Mouse (Mus musculus): ENCODE results near the gene Abca13. TPM values are rescaled to one million over a fixed set of nuclear protein-coding genes. Genes with fewer than 3 reads are reported as not detected.
"Not testable (repeated sequence)": the region's sequence is repeated elsewhere in the genome, so short reads cannot be mapped to it uniquely, and the experiment has no call there.

The Abca13 gene
- total RNA-seq, 2 experiments from 2014 or later = 0.05 TPM

- intact Hi-C loops (cut with DNase I) = no loop called here
These were observed 77.3 kb downstream of the Abca13 start for GRCm38 (mm10) chr11:9269090-9269489.

GRCm38 (mm10) chr11:9285204-9285603, 93.5 kb downstream of the Abca13 start:
- intact Hi-C loops (cut with DNase I) = no loop called here
- DNase-seq (ENCODE audit: low spot score in 2 of 2) = no peak

More at GRCm38 (mm10) chr11:9269090-9269489, 77.3 kb downstream of the Abca13 start:
- peak in 1 of 2 experiments; percentile 57 for DNase-seq (ENCODE audit: low spot score in 2 of 2)

- DNase-seq (ENCODE audit: low spot score in 2 of 2) = no peak
- intact Hi-C loops (cut with DNase I) = no loop called here
These were observed 94.0 kb downstream of the Abca13 start for GRCm38 (mm10) chr11:9285759-9286158.

- intact Hi-C loops (cut with DNase I) = no loop called here
- peak in 1 of 2 experiments; percentile 5 for DNase-seq (ENCODE audit: low spot score in 2 of 2)
These were observed 99.4 kb downstream of the Abca13 start for GRCm38 (mm10) chr11:9291168-9291567.

DNA sequence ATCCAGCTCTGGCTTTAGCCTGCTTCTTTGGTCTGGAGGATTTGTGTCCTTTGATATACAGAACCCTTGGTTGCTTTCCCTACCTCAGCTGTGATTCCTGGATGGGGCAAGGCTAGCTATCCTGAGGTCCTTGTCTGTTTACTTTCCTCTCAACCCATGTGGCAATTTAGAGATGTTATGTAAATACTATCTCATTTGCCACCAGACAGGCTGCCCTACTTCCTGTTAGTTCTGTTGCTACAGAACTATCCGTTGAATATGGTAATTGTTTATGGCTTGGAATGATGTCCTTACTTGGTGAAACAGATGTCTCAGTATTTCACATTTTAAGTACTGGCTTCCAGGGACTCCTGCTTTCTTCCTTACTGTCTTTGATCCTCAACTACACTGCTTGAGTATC, 107.9 kb downstream of the Abca13 start:
- intact Hi-C loops (cut with DNase I) = no loop called here
- DNase-seq (ENCODE audit: low spot score in 2 of 2) = no peak

GRCm38 (mm10) chr11:9305450-9305849, 113.7 kb downstream of the Abca13 start:
- DNase-seq (ENCODE audit: low spot score in 2 of 2) = no peak
- intact Hi-C loops (cut with DNase I) = no loop called here

DNA sequence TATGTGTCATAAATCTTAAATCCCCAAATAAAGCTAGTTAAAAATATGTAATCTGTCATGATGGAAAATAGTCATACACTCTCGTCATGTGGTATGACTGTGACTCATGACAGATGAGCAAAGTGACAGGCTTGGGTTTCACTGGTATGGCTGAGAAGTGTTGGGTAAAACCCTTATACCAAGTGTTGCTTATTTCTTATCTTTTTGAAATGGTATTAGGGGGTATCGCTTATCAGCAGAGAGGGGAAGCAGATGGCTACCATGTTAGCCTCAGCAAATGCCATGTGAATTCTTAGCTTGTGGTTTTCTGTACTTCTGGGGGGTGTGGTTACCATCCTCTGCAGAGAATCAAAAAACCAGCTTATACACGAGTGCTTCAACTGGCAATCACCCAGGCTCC, 124.8 kb downstream of the Abca13 start:
- intact Hi-C loops (cut with DNase I) = loop anchor here (2.0 to 5.0 kb wide), 2 partner anchors 1814 to 1906 kb away; no protein-coding TSS in a partner anchor
- DNase-seq (ENCODE audit: low spot score in 2 of 2) = no peak

GRCm38 (mm10) chr11:9317076-9317929, 125.6 kb downstream of the Abca13 start:
- intact Hi-C loops (cut with DNase I) = loop anchor here (2.0 to 5.0 kb wide), 2 partner anchors 1813 to 1905 kb away; no protein-coding TSS in a partner anchor
- DNase-seq (ENCODE audit: low spot score in 2 of 2) = peak; percentile 75 to 80

DNA sequence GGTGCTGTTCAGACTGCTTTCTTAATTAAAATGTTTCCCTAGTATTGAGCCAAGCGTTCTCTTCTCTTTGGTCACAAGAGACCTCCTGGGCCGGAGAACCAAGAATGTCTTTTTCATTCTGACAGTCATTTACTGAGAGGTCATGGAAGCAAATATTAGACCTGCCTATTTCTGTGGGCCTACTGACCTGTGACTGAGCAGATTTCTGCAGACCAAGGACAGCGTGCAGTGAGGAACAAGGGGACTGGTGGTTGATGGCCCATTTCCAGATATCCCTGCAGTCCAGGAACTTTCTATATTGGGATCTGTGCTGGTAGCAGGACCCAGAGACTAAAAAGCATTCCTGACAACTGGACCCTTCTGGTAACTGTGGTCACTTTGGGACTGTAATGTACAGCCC, 146.4 kb downstream of the Abca13 start:
- intact Hi-C loops (cut with DNase I) = no loop called here
- no peak for DNase-seq (ENCODE audit: low spot score in 2 of 2)

DNA sequence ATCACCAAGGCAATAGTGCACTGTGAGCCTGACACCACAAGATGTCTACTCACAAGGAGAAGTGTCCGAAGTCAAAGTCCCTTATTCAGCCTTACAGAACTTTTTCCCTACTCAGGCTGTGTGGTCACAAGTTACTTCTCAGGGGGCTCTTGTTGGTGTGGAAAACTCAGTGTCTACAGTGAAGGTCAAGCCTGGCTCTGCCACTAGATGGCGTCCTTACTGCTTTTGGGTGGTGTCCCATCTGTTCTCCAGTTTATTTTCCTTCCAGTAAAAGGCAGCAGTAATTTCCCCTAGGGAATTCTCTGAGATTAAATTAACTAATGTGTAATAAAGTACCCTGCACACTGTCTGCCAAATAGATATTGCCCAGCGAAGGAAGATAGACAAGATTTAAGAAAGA, 156.0 kb downstream of the Abca13 start:
- DNase-seq (ENCODE audit: low spot score in 2 of 2) = peak; percentile 2 to 3
- intact Hi-C loops (cut with DNase I) = no loop called here

- intact Hi-C loops (cut with DNase I) = no loop called here
- DNase-seq (ENCODE audit: low spot score in 2 of 2) = no peak
These were observed 181.4 kb downstream of the Abca13 start for GRCm38 (mm10) chr11:9373160-9373559.

GRCm38 (mm10) chr11:9374426-9374825, 182.7 kb downstream of the Abca13 start:
- DNase-seq (ENCODE audit: low spot score in 2 of 2); intact Hi-C loops (cut with DNase I): not testable (repeated sequence)

DNA sequence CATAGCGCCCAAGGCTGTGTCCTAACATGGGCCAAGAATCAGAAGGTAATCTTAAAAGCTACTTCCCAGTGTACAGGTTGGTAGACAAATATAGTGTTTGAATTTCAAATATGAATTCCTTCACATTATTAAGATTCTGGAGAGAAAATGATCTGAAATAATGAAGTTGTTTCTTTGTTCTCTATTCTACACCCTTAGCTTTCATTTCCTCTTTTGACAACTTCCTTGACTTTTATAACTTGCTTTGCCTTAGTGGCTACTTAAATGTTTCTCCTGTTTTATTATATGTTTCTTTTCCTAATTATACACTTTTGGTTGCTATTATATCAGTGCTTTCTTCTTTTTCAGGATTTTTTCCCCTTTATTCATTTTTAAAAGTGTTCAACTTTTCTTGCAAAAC, 196.8 kb downstream of the Abca13 start:
- DNase-seq (ENCODE audit: low spot score in 2 of 2) = no peak
- intact Hi-C loops (cut with DNase I) = no loop called here

DNA sequence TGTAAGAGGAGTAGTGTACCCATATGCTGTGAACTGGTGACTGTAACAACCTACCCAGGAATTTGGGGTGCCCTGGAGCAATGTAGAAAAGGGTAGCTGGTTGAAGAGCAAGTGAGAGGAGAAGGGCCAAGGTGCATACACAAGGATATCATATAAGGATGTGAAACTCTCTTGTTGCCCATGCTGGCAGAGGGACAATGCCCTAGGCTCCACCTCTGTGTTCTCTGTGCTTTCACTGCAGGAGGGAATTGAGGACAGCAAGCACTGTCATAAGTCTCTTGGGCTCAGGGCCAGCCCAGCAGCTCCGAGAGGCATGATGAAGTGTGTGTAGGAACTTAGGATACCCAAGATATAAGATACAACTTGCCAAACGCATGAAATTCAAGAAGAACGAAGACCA, 225.2 kb downstream of the Abca13 start:
- no peak for DNase-seq (ENCODE audit: low spot score in 2 of 2)
- intact Hi-C loops (cut with DNase I) = no loop called here

- DNase-seq (ENCODE audit: low spot score in 2 of 2) = no peak
- intact Hi-C loops (cut with DNase I) = no loop called here
These were observed 228.5 kb downstream of the Abca13 start for GRCm38 (mm10) chr11:9420205-9420604.

DNA sequence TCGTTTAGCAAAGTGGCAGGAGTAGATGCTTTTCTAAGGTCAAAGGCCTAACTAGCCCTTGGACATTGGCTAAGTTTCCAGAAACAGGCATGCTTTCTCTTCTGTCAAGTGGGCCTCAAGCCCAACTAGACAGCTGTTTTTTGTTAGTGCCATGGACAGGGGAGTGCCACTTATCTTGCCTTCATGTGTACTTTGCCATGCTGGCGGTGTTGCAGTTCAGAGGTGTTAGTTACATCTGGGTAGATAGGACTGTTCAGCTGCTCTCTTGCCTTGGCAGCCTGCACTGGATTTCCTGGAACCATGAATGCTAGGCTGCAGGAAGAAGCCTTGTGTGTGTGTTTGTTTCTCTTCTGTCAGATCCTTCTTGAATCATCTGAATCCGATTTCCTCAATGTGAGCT, 235.7 kb downstream of the Abca13 start:
- intact Hi-C loops (cut with DNase I) = no loop called here
- DNase-seq (ENCODE audit: low spot score in 2 of 2) = no peak

GRCm38 (mm10) chr11:9432807-9433206, 241.1 kb downstream of the Abca13 start:
- intact Hi-C loops (cut with DNase I) = no loop called here
- no peak for DNase-seq (ENCODE audit: low spot score in 2 of 2)

DNA sequence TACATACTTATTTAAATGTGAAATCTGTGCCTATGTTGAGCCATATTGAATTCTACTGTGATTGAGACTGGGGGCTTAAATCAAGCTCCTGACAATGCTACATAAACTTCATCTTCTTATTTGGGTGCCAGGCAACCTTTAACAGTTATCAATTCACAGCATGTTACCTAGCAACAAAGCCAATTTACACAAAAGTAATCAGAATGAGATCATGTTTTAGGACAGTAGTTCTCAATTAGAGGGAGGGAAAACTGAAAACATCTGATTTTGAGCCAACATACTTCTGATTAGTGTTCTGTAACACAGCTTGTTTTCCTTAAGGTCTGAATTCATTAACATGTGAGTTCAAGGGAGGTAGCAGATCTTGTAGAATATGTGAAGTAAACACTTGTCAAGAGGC, 244.9 kb downstream of the Abca13 start:
- DNase-seq (ENCODE audit: low spot score in 2 of 2) = no peak
- intact Hi-C loops (cut with DNase I) = no loop called here

DNA sequence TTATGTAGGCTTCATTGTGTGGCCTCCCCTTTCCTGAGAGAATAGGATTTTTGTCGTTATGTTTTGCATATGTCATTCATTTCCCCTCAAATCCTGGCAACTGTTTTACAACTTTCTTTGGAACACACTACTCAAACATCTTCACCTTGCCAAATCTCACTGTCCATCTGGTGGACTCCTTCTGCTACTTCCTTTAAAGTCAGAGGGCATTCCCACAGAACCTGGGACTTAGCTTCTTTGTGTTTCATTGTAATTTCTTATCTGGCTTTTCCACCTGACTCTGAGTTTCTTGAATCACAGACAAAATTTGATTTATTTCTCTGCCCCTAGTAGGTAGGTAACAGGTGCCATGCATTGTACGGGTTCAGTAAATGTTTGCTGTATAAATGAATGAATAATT, 248.0 kb downstream of the Abca13 start:
- intact Hi-C loops (cut with DNase I) = no loop called here
- DNase-seq (ENCODE audit: low spot score in 2 of 2) = no peak

- intact Hi-C loops (cut with DNase I) = no loop called here
- DNase-seq (ENCODE audit: low spot score in 2 of 2) = no peak
These were observed 249.4 kb downstream of the Abca13 start for GRCm38 (mm10) chr11:9441192-9441591.

- no peak for DNase-seq (ENCODE audit: low spot score in 2 of 2)
- intact Hi-C loops (cut with DNase I) = no loop called here
These were observed 280.7 kb downstream of the Abca13 start for GRCm38 (mm10) chr11:9472400-9472799.

Data from left cerebral cortex, postnatal 25 days (tissue).